Mouse (Mus musculus): ENCODE data around the gene Mia.

DNA sequence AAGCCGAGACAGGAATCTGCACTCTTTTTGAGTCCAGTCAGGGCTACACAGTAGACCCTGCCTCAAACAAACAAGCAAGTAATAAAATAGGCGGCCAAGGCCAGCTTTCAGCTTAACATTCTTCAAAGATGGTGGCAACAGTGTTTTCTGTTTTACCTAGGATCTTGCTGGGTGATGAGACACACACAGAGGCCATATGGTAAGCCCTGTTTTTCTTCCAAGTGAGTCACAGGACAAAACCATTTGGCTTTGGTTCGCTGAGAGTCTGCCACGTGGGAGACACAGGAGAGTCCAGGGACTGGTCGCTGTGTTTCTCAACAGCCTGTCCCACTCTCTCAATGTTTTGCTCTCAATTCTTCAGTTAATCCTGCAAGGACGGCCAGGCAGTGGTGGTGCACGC is 37.6 kb upstream of the Mia start:
- no peak for TF ChIP-seq GATA1 (IDR thresholded peaks at IDR 0.05; ENCODE audit: borderline replicate concordance, low read length)
- TF ChIP-seq FLI1 (IDR thresholded peaks at IDR 0.05; ENCODE audit: low read length), result no peak
